Mouse (Mus musculus) adrenal gland (tissue): ENCODE measurements around the gene Mrvi1.

Experiments used
- intact Hi-C: fragments of 180-260 bp; cut with DNase I; formaldehyde crosslinking; loops from one replicate; pipeline ENCODE4 v1.15.1; 2025

Gene Mrvi1

DNA sequence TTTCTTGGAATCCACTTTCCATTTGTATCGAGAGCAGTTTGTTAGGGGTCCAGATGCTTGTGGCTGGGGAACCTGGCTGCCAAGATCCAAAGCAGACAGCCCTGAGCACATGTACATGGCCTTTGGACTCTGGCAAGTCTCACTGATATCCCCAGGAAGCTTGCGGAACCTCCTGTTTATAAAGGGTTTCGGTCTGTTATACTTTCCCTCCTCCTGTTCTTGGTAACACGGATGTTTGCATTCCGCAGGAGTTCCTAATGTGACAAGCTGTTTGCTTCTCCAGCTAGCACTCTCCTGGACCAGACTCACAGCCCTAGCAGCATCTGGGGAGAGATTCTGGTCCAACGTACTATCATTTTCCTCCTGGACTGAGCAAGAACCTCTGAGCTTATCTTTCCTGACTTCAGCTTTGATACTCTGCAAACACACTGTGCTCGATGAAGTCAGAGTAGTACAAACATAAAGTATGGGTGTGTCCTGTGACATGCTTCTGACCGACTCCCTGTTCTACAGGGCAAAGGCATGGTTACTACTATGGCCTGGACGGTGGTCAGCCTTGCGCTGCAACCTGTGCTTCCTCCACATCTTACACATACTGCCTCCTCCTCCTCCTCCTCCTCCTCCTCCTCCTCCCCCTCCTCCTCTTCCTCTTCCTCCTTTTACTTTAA lies 88.2 kb downstream of the Mrvi1 start:
- intact Hi-C loops: no loop called here

DNA sequence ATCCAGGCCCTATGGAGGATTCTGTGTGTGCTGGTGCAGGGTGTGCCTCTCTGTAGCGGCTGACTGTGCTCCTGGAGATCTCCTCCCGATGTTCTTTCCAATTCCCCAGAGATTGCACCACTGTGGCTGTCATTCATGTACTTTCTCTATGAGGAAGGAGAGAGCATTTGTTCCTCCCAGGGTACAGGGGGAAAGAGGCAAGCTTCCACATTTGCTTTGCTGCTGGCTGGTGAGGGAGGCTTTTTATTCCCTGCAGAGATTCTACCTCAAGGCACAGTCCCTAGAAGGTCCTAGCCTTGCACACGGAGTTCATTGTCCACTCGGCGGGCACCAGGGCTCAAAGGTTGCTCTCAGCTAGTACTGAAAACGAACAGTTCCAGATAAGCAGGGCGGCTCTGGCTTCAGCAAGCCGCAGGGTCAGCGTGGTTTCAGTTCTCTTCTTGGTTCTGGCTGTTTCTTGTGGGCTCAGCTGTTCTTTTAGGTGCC lies 90.7 kb downstream of the Mrvi1 start:
- intact Hi-C loops: no loop called here

DNA sequence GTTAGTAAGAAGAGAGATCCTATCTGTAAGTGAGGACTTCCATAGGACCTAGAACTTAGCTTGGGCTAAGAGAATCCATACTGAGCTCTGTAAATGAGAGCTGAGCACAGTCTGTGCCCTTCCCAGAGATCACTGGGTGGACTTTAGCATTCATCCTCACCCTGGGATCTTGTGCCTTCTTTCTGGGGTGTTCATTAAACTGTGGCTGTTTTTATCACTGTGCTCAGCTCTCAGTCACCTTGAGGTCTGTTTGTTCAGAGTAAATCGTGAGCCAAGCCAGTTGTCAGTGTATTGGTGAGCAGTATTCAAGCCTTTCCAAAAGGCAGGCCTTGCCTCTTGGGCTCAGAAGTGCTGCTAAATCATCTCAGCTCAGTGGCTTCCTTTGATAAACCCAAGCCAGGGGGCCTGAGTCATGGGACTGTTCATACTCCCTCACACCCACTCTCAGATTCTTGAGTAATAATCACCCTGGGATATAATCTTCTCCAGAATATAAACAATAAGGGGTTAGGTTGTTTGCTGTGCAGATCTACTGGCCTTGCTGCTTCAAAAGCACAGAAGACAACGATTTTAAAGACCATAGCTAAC lies 100.4 kb downstream of the Mrvi1 start:
- intact Hi-C loops: no loop called here

GRCm38 (mm10) chr7:110878028-110878427 lies 104.2 kb downstream of the Mrvi1 start:
- intact Hi-C loops: no loop called here

DNA sequence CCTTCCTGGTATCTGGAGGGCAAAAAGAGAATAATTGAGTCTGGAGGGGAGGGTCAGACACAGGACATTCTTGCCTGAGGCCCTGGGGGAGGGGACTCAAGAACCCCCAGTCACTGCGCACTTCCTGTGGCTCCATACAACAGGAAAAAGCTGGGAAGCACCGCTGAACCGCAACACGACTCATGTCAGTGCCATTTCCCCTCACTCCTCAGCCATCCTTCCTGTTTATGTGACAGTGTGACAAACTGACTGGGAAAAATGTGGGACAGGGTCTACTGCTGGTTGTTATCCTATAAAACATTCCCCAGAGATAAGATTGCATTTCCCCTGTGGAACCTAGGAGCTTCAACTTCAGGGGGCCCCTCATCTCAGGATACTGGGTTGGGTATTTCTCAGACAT lies 105.3 kb downstream of the Mrvi1 start:
- intact Hi-C loops: no loop called here

DNA sequence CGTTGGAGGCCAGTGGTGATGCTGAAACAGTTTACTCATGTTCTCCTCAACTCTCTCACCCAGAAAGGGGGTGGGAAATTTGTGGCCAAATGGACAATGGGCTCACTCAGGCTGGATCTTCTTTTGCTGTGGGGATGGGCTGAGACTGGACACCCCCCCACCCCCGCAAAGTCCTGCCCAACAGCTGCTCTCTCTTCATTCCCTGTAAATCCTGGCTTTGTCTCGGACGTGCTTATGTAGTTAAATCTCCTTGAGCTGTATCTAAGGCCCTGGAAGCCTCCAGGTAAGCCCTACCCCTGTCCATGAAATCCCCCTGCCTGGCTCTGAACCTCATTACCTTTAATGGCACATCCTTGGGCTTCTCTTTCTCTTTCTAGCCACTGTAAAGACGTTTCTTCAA lies 113.5 kb downstream of the Mrvi1 start:
- intact Hi-C loops: no loop called here

GRCm38 (mm10) chr7:110867116-110867515 lies 115.1 kb downstream of the Mrvi1 start:
- intact Hi-C loops: no loop called here

DNA sequence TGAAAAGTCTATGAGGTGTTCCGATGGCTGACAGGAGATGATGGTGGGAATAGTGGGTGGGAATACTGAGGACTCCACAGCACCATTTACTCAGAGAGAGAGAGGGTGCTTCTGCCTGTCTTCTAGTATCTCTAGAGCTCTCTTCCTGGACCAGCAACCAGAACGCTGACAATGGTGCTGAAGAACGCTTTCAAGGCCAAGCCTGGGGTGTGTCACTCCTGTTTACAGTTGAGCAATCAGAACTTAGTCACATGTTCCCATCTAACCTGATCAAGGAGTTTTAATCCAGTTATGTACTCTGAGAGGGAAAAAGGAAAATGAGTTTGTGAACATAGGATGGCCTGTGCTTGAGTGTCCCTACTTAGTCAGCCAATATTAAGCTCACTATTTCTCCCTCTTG lies 116.2 kb downstream of the Mrvi1 start:
- intact Hi-C loops: no loop called here

DNA sequence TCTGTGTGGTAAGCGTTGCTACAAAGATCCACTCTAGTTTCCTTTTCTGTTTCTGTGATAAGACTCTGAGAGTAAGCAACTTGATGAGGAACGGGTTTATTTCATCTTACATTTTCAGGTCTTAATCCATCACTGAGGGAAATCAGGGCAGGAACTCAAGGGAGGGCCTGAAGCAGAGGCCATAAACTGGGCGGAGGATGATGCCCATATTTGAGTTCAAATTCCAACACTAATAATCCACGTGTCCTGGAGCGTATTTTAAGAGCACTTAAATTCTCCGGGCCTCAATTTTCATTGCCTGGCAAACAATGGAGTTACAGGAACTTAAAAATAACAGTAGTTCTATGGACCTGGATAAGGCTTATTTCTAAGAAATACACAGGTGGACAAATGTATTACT lies 116.7 kb downstream of the Mrvi1 start:
- intact Hi-C loops: no loop called here

GRCm38 (mm10) chr7:110865038-110865437 lies 117.2 kb downstream of the Mrvi1 start:
- intact Hi-C loops: no loop called here

- intact Hi-C loops: no loop called here
Observed at GRCm38 (mm10) chr7:110862751-110863289, 119.4 kb downstream of the Mrvi1 start, which contains the start of gene Lyve1. TSS of gene Lyve1 (minus strand) at chr7:110863239.

GRCm38 (mm10) chr7:110860129-110860528 lies 122.1 kb downstream of the Mrvi1 start:
- intact Hi-C loops: no loop called here

DNA sequence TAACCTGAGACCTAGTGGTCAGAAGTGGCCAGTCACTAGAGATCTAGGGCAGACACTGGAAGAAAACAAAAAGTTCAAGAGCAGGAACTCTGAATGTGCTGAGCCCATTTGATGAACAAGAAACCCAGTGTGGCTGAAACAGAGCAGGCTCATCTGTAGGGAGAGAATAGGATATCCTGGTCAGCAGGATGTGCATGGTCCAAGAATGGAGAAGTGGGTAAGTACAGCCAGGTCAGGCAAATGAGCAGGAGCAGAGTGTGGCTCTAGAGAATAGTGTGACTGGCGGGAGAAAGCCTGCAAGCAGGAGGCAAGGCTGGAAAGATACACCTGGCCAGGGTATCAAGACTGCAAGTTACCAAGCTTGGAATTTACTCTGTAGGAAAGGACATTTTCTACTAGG lies 126.7 kb downstream of the Mrvi1 start:
- intact Hi-C loops: no loop called here

DNA sequence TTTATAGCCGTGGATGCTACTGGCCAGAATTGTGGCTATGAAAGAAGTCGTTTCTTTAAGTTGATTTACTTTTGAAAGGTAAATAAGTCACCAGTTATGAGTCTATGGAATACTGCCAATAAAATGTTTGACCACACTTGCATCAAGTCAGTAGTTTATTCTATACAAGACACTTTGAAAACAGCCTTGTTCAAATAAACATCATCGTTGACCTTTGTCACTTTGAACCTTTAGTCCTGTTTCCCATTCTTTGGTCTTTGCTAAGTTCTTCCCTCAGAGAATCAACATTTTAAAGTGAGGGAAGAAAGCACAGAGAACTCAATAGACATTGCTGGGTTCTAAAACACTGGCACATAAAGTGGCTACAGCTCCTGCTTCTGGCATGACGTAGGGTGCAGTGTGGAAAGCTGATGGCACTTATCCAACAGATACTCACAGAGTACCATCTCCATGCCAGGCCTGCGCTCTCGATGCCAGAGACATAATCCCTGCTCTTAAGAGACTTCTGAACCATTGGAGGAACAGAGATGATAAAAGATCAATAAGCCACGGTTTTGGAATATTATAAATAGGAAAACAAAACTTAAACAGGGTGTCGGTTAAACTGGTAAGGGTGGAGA lies 127.2 kb downstream of the Mrvi1 start:
- intact Hi-C loops: no loop called here

DNA sequence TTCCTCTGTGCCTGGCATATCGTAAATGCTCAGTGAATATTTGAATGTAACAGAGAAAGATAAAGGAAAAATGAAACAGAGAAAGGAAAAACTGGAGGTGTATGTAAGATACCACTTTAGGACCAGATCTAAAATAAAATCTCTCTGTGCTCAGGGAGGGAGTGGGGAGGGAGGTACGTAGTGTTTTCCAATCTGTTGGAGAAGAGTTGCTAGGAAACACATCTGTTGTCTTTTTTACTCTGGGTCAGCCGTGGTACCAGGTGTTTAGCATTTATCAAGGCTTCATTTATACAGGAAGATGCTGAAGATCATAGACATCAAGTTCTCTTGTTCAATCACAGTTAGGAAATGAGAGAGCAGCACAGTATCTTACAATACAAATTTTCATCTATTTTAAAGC lies 127.7 kb downstream of the Mrvi1 start:
- intact Hi-C loops: no loop called here

DNA sequence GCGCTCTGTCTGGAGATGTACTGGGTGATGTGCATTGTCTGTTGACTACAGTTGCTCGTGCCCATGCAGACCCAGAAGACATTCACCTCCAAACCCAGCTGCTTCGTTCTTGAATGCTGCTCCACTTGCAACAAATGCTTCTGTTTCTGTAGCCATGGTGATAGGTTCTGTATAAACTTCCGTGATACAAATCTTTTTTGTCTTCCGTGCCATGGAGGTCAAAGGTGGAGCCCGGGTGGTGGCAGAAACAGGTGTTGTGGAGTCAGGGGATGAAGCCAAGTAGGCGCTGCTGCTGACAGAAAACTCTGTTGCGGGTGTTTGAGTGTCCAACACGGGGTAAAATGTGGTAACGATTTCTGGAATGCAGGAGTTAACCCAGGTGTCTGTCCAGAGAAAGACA lies 128.7 kb downstream of the Mrvi1 start:
- intact Hi-C loops: no loop called here

DNA sequence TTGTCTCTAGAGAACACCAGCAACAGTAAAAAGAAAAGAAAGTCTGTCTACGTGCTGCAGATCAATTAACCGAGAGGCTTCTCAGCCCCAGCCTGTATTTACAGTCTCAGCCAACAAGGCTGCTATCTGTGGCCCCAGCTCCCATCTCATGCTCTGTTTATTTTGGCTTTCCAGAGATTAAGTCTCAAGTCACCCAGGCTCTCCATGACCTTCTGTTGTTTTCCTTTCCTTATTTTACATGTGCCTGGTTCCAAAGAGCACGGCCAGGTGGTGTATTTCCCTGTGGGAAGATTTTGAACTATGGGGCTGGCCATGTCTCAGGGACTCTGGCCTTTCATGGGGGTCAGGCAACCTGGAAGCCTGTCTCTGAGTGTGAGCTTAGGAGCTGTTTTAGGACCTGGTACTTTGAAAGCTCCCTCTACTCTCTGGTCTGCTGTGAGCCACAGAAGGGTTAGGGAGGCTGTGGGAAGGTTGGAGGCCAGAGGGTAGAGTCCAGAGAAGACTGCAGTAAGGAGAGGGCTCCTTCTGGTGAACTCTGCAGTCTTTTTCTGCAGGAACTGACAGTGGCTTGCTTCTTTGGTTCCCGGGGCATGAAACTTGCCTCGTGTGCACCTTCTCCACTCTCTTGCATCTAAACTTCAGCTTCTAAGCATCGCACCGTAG lies 130.6 kb downstream of the Mrvi1 start:
- intact Hi-C loops: no loop called here

GRCm38 (mm10) chr7:110848371-110848770 lies 133.9 kb downstream of the Mrvi1 start:
- intact Hi-C loops: no loop called here

GRCm38 (mm10) chr7:110847321-110847720 lies 134.9 kb downstream of the Mrvi1 start:
- intact Hi-C loops: no loop called here

DNA sequence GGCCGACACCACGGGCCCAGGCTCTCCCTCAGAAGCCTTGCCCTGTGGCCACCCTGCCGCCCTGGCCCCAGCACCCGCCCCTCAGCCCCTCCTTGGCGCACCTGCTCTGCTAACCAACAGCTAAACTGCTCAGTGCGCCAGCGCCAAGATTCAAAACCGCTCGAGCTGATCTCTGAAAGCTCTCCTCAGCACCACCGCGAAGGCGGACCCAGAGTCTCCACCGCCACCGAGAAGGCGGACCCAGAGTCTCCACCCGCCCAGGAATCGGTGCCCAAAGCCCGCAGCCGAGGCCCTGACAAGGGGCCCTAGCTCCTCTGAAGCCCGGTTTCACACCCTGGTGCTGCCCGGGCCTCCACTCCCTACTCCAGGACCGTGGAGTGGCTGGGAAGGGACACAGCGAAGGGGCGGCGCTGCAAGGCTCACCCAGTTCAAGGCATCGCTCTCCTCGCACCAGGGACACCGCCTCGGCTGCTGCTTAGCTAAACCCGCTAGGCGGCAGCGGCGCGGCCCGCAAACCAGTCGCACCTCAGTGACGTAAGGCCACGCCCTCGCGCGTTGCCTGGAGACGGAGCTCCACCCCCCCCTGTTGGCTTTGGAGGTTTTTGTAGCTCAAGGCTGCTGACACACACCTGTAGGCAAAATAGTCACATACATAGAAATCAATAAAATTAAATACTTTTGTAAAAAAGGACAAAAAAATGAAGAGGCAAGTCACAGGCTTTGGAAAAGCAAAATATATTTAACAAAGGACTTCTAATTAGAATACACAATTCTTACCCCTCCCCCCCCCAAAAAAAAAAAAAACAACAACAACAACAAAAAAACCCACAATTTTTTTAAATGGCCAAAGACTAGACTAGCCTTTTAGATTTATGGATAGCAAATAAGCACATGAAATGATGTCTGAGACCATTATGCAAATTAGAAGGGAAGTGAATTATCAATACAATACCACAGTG lies 138.1 kb downstream of the Mrvi1 start, which contains the start of gene Rnf141:
Gene Rnf141 (minus strand): TSS at position 542 of the 959 bp plus-strand sequence.
- intact Hi-C loops: no loop called here

- intact Hi-C loops: no loop called here
Observed at GRCm38 (mm10) chr7:110840332-110840731, 141.9 kb downstream of the Mrvi1 start.
